Mouse (Mus musculus) CD4-positive naive resting alpha-beta T cell, adult 76 days (primary cell): ENCODE results near the gene Xrra1. TPM values are rescaled to one million over a fixed set of nuclear protein-coding genes. Genes with fewer than 3 reads are reported as not detected.

ENCODE experiments used
- total RNA-seq: library from RNA; stranded (reverse); gene quantifications from one replicate; pipeline ENCODE4 v1.2.4, GENCODE M21; 2023

Gene Xrra1
- not detected for total RNA-seq

DNA sequence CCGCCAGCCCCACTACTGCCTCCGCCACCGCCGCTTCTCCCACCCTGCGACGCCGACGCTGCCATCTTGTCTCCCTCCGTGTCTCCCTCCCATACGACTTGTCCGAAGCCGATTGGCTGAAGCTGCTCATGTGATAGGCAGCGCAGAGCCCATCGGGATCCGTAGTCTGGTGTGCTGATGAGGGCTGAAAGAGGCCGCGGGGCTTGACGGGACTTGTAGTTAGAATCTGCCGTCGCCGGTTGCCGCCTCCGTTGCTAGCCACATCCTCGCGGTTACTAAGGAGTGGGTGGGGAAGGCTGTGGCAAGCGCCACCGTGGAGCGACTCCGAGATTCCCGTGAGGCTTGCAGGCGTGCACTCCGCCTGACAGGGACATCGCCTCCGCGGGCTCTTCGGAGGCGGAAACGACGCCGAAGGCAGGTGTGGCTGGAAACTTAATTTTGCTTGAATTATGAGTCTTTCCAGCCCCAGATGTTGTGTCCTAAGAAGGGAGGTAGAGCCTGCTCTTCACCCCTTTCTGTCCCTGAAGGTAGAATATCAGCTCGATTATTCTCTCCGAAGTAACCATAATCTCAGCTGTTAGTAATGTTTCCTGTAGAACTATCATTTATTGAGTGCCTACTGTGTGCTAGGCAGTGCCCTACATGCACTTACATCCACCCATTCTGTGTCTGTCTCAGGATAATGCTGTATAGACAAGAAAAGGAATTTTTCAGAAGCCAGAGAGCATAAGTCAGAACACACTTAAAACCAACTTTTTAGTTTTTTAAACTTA lies at the start of gene Xrra1:
Gene Xrra1 (plus strand): TSS at position 304 of the 773 bp plus-strand sequence.

DNA sequence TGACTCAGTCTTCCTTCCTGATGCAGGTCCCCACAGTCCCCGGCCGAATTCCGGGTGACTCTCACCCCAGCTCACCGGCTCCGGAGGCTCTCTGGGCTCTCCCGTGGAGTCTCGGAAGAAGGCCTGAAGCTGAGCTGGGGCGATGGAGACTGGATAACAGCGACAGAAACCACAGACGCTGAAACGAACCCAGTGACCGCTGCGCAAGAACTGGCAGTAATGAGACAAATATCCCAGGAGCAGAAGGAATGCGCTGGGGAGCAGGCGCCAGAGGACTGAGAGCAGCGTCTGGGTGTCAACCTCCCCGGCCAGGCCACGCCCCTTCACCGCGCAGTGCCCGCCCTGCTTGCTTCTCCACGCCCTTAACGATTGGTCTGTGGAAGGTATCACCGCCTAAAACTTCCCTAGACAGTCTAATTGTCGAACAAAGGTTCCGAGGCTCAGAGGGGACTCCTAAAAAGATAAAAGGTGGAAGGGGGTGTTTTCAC lies 30.8 kb upstream of the Xrra1 start, which contains the start of gene Neu3:
Gene Neu3 (minus strand): TSS at position 335 of the 488 bp plus-strand sequence.

DNA sequence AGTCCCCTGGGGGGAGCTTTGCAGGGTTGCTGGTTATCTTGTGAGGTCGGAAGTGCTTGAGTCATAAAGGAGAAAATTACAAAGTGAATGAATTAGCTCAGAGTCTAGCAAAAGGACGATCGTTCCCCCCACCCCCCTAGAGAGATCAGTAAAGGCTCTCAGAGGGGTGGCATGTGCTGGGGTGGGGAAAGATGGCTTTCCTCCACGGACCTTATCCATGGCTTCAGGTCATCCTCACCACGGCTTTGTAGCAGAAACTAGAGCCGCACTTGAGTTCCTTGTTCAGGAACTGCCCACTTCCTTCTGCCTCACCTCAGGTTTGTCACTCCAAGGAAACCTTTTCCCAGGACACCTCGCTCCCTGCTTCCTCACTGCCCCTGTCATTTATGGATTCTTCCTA lies 4.4 kb downstream of the Xrra1 start, which contains the start of gene Spcs2:
Gene Spcs2 (minus strand): TSS at position 101 of the 400 bp plus-strand sequence.

Other genes starting within 250 kb of the Xrra1 start
- 1.7 TPM for gene Tpbgl, start 232.0 kb upstream of the Xrra1 start, total RNA-seq
- gene Slco2b1, start 147.8 kb upstream of the Xrra1 start, total RNA-seq, result 0.82 TPM
- not detected for gene Olfr520, start 128.8 kb upstream of the Xrra1 start, total RNA-seq
- gene Olfr521, start 95.6 kb upstream of the Xrra1 start, total RNA-seq, result not detected
- 5.3 TPM for gene Neu3, start 30.7 kb upstream of the Xrra1 start, total RNA-seq
- gene Spcs2, start 4.3 kb downstream of the Xrra1 start, total RNA-seq, result 123 TPM
- 27.8 TPM for gene Rnf169, start 121.3 kb downstream of the Xrra1 start, total RNA-seq
- gene Chrdl2, start 147.1 kb downstream of the Xrra1 start, total RNA-seq, result not detected